Comparison of ENCODE assay signal across 8 mouse cellular contexts in genomic region chr1:187662083-187662609, GRCm38 (mm10). TPM values are rescaled to one million over a fixed set of nuclear protein-coding genes. Genes with fewer than 3 reads are reported as not detected.
DNase-seq lines count a peak whose midpoint lies in the region; ATAC-seq and TF ChIP-seq lines count a peak whose summit lies in the region.

No protein-coding gene starts in this region.

- ATAC-seq in heart, postnatal 0 days (ENCODE audit: insufficient read depth, low read depth) = peak; percentile 67
- ATAC-seq in inflammation-experienced regulatory T-cells, adult 6 months = no peak

- peak; percentile 59 to 90 for DNase-seq in adrenal gland, adult (ENCODE audit: inconsistent age in 2 of 2, low spot score in 1 of 2)
- DNase-seq in adrenal gland, postnatal 4 days (ENCODE audit: low spot score in 2 of 2) = no peak
- DNase-seq in adrenal gland, postnatal 10 days = peak; percentile 73
- DNase-seq in heart, postnatal 0 days (ENCODE audit: low spot score) = peak; percentile 55
- peak; percentile 82 to 89 for DNase-seq in kidney, postnatal 25 days
- DNase-seq in frontal cortex, adult 2 months (ENCODE audit: extremely low spot score in 1 of 2, low spot score in 1 of 2) = no peak
- no peak for DNase-seq in left cerebral cortex, postnatal 10 days (ENCODE audit: extremely low spot score in 1 of 2, low spot score in 2 of 2)

- H3K9ac ChIP-seq in heart, postnatal 0 days (replicated peaks; ENCODE audit: low read depth, low read length) = no peak overlapping the region; the same call in 1 of the 2 replicates

- no peaks in the 10 kb centered on the region for H3K9me3 ChIP-seq in heart, postnatal 0 days (replicated peaks; ENCODE audit: control insufficient read depth, low read length)

- no peak for TF ChIP-seq CTCF in heart, postnatal 0 days (IDR thresholded peaks at IDR 0.05; ENCODE audit: low read depth)

- intact Hi-C loops in left cerebral cortex, postnatal 10 days (cut with DNase I) = no loop called here

- WGBS in heart, postnatal 0 days = 24% methylated on average over 12 of the region's 12 CpGs

- H3K27me3 ChIP-seq in heart, postnatal 0 days (ENCODE audit: control insufficient read depth, insufficient read depth, low read length) = no peaks in the 10 kb centered on the region

- peaks cover 9% of the 10 kb centered on the region; the same call in 1 of the 2 replicates for H3K4me1 ChIP-seq in heart, postnatal 0 days (ENCODE audit: control insufficient read depth, insufficient read depth)

- H3K36me3 ChIP-seq in heart, postnatal 0 days (replicated peaks; ENCODE audit: control insufficient read depth, insufficient read depth, low read length) = no peaks in the 10 kb centered on the region

- peak overlapping the region; percentile 59 for H3K27ac ChIP-seq in heart, postnatal 0 days (ENCODE audit: low read depth)

- peak overlapping the region; percentile 53 for H3K4me2 ChIP-seq in heart, postnatal 0 days (ENCODE audit: low read depth, low read length)

- H3K4me3 ChIP-seq in heart, postnatal 0 days (ENCODE audit: low read depth, low read length) = peak overlapping the region; percentile 31

- TF ChIP-seq EP300 in heart, postnatal 0 days (IDR thresholded peaks at IDR 0.05; ENCODE audit: low read depth) = no peak

RNA-seq across cellular contexts. Expression of gene Esrrg, which starts 53.6 kb away (rescaled TPM):
- total RNA-seq in adrenal gland, postnatal 4 days (2021) = 10 to 100 TPM; 20.0 to 27.2 TPM
- 10 to 100 TPM; 18.8 to 28.7 TPM for total RNA-seq in adrenal gland, postnatal 10 days (2021)
- 16.8 and 23.1 TPM in 2 replicates for total RNA-seq in heart, postnatal 0 days (2014; rRNA removed; ENCODE audit: low replicate concordance)
- polyA plus RNA-seq in heart, postnatal 0 days (2015; fragmentation: Nextera tagmentation; extraction: Ambion mirVana) = 11.5 and 11.9 TPM in 2 replicates
- polyA plus RNA-seq in inflammation-experienced regulatory T-cells, adult 6 months (2017; shearing (Covaris generic)) = not detected
- 13.1 and 13.9 TPM in 2 replicates for polyA plus RNA-seq in frontal cortex, adult 2 months (2012; rRNA removed)
- total RNA-seq in left cerebral cortex, postnatal 10 days (2021) = 10 to 100 TPM; 20.8 to 22.8 TPM

Comparison
In these comparisons a context has a peak if more than half of its experiments do, and no peak if none do; other contexts are left out.
1. DNase-seq: peak in adrenal gland, adult (2 of 2), adrenal gland, postnatal 10 days (single experiment), heart, postnatal 0 days (single experiment) and kidney, postnatal 25 days (2 of 2); none in adrenal gland, postnatal 4 days (0 of 2), frontal cortex, adult 2 months (0 of 2) and left cerebral cortex, postnatal 10 days (0 of 2).